Mouse (Mus musculus): ENCODE measurements at regions not wholly inside any gene's neighbourhood (a gene's known extent, or its start where the extent isn't known, plus 50 kb on each side); places are given as distances from the start of the nearest gene placed in this dataset.

GRCm38 (mm10) chr11:48186604-48187003 is 197.8 kb upstream of the Sgcd start:
- no peak for TF ChIP-seq CTCF (IDR thresholded peaks at IDR 0.05; ENCODE audit: insufficient read depth, low read length)
- no peak for TF ChIP-seq POLR2A (IDR thresholded peaks at IDR 0.05; ENCODE audit: borderline replicate concordance, extremely low read depth, low read depth, low read length)
